Mouse (Mus musculus): ENCODE measurements around the gene Ppp5c. TPM values are rescaled to one million over a fixed set of nuclear protein-coding genes. Genes with fewer than 3 reads are reported as not detected.
A peak's percentile ranks its signal among the peaks of the same experiment; 100 is the strongest.

Ppp5c gene
- polyA plus RNA-seq, 1 experiment, result 278 TPM

GRCm38 (mm10) chr7:17058816-17059462 lies 31.2 kb upstream of the Ppp5c start:
- no peaks in the 10 kb centered on the region for H3K27me3 ChIP-seq (ENCODE audit: control insufficient read depth, insufficient read depth, low read length)
- H3K27ac ChIP-seq (ENCODE audit: insufficient read depth, low read depth, low read length), result peak overlapping the region; percentile 91
- TF ChIP-seq CTCF (IDR thresholded peaks at IDR 0.05; ENCODE audit: extremely low read depth, insufficient read length, insufficient replicate concordance, low read depth, low read length), result no peak
- TF ChIP-seq POLR2A (IDR thresholded peaks at IDR 0.05; ENCODE audit: low read depth, low read length), result no peak
- no peaks in the 10 kb centered on the region for H3K36me3 ChIP-seq (ENCODE audit: control insufficient read depth, insufficient read depth, low read length)
- no peak overlapping the region for H3K4me3 ChIP-seq (ENCODE audit: low read depth, low read length)
- 9% methylated on average over 8 of the region's 8 CpGs for WGBS
- peaks cover 40% of the 10 kb centered on the region for H3K4me1 ChIP-seq (ENCODE audit: control insufficient read depth, insufficient read depth, insufficient read length, low read length)

- no peaks in the 10 kb centered on the region for H3K27me3 ChIP-seq (ENCODE audit: control insufficient read depth, insufficient read depth, low read length)
- no peaks in the 10 kb centered on the region for H3K36me3 ChIP-seq (ENCODE audit: control insufficient read depth, insufficient read depth, low read length)
- no peak for TF ChIP-seq POLR2A (IDR thresholded peaks at IDR 0.05; ENCODE audit: low read depth, low read length)
- 0 out of 2 replicates have a peak, but pooled peaks have one; percentile 12 for TF ChIP-seq CTCF (IDR thresholded peaks at IDR 0.05; ENCODE audit: extremely low read depth, insufficient read length, insufficient replicate concordance, low read depth, low read length)
- no peak overlapping the region for H3K4me3 ChIP-seq (ENCODE audit: low read depth, low read length)
- WGBS, result 5% methylated on average over 16 of the region's 16 CpGs
- H3K27ac ChIP-seq (ENCODE audit: insufficient read depth, low read depth, low read length), result peak overlapping the region; percentile 91
- peaks cover 37% of the 10 kb centered on the region for H3K4me1 ChIP-seq (ENCODE audit: control insufficient read depth, insufficient read depth, insufficient read length, low read length)
Observed at GRCm38 (mm10) chr7:17058071-17058689, 30.5 kb upstream of the Ppp5c start.

DNA sequence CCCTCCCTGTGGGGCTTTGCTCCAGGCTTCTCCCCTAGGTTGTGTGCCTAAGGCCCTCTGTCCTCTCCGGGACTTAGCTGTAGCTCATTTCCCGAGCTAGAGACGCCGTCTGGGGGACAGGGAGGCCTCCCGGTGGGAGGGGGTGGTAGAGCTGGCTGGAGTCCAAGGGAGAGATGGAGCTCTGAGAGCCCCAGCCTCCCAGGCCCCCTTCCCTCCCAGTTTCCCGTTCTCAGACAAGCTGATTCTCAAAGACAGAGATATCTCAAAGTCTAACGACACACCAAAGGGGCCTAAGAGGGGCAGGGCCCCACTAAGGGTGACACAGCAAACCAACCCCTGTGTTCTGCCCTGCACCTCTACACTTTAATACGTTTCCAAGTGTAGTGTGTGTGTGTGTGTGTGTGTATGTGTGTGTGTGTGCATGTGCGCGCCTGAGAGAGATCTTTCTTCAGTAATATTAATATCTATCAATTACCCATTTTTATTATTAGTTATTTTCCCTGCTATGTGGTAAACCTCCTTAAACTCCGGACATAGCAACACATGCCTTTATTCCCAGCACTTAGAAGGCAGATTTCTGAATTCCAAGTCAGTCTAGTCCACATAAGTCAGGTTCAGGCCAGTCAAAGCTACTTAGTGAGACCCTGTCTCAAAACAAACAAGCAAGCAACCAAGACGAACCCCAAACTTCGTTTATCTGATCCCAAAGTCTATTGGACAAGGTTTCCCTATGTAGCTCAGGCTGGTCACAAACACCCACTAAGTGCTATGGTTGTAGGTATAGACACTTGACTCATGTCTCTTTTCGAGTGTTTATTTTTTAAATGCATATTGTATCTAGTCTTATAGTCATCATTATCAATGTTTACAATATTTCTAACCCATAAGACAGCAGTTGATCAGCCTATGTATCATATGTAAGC lies 29.1 kb upstream of the Ppp5c start:
- no peaks in the 10 kb centered on the region for H3K36me3 ChIP-seq (ENCODE audit: control insufficient read depth, insufficient read depth, low read length)
- TF ChIP-seq CTCF (IDR thresholded peaks at IDR 0.05; ENCODE audit: extremely low read depth, insufficient read length, insufficient replicate concordance, low read depth, low read length), result no peak
- no peak for TF ChIP-seq POLR2A (IDR thresholded peaks at IDR 0.05; ENCODE audit: low read depth, low read length)
- H3K4me3 ChIP-seq (ENCODE audit: low read depth, low read length), result peak overlapping the region; percentile 66
- no peaks in the 10 kb centered on the region for H3K27me3 ChIP-seq (ENCODE audit: control insufficient read depth, insufficient read depth, low read length)
- H3K27ac ChIP-seq (ENCODE audit: insufficient read depth, low read depth, low read length), result peak overlapping the region; percentile 76
- WGBS, result 29% methylated on average over 14 of the region's 14 CpGs
- peaks cover 33% of the 10 kb centered on the region for H3K4me1 ChIP-seq (ENCODE audit: control insufficient read depth, insufficient read depth, insufficient read length, low read length)

DNA sequence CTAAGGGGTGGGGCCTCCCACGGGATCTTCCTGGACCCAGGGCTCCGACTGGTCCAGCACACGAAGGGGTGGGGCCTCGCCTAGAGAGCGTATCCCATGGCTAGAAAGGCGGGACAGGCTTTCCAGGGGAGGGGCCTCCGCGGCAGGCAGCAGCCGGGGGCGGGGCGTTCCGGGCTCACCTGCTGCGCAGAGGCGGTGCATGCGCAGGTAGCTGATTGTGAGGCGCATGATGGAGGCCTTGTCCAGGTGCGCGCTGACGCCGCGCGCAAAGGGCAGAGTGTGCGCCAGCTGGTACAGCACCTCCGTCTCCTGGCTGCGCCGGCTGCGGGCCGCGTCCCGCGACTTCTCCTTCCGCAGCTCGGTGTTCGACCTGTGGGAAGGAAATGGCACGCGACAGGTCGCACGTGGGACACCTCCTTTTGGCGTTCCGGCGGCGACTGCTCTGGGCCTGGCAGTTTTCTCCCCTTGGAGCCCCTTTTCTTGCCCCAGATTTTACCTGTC lies 28.4 kb upstream of the Ppp5c start:
- WGBS, result under 1% methylated on average over 41 of the region's 42 CpGs
- Histone ChIP-seq H3K27ac (ENCODE audit: insufficient read depth, low read depth, low read length) (peak overlapping the region; percentile 76), H3K36me3 (ENCODE audit: control insufficient read depth, insufficient read depth, low read length) (no peaks in the 10 kb centered on the region), H3K4me1 (ENCODE audit: control insufficient read depth, insufficient read depth, insufficient read length, low read length) (peaks cover 33% of the 10 kb centered on the region), H3K4me3 (ENCODE audit: low read depth, low read length) (peak overlapping the region; percentile 66), H3K27me3 (ENCODE audit: control insufficient read depth, insufficient read depth, low read length) (no peaks in the 10 kb centered on the region)
- TF ChIP-seq CTCF (IDR thresholded peaks at IDR 0.05; ENCODE audit: extremely low read depth, insufficient read length, insufficient replicate concordance, low read depth, low read length) (no peak), POLR2A (IDR thresholded peaks at IDR 0.05; ENCODE audit: low read depth, low read length) (peak; percentile 93)

DNA sequence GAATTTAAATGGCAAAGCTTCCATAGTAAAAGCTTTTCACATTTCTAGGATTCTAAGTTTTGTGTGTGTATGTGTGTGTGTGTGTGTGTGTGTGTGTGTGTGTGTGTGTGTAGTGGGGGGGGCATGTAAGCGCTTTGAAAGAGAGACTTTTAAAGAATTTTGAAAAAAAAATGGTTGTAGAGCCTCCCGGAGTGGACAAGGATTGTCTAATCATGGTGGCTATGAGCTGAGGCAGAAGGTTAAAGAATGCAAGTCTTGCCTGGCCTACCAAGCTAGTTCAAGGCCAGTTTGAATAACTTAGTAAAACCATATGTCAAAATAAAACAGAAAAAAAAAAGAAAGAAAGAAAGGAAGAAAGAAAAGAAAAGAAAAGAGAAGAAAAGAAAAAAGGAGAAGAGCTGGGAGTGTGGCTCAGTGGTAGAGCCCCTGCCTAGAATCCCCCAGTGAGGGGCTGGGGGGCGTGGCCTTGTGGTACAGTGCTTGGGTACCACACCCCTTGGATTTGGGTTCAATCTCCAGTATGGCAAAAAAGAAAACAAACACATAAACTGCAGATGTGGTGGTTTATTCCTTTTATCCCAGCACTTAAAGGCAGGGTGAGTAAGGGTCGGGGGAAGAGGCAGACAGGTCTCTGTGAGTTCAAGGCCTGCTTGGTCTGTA lies 27.7 kb upstream of the Ppp5c start:
- Histone ChIP-seq H3K36me3 (ENCODE audit: control insufficient read depth, insufficient read depth, low read length) (no peaks in the 10 kb centered on the region), H3K4me1 (ENCODE audit: control insufficient read depth, insufficient read depth, insufficient read length, low read length) (peaks cover 31% of the 10 kb centered on the region), H3K27ac (ENCODE audit: insufficient read depth, low read depth, low read length) (no peak overlapping the region), H3K4me3 (ENCODE audit: low read depth, low read length) (no peak overlapping the region), H3K27me3 (ENCODE audit: control insufficient read depth, insufficient read depth, low read length) (no peaks in the 10 kb centered on the region)
- no peak for TF ChIP-seq POLR2A (IDR thresholded peaks at IDR 0.05; ENCODE audit: low read depth, low read length)
- no peak for TF ChIP-seq CTCF (IDR thresholded peaks at IDR 0.05; ENCODE audit: extremely low read depth, insufficient read length, insufficient replicate concordance, low read depth, low read length)
- WGBS, result 85% methylated on average over 4 of the region's 4 CpGs

- Histone ChIP-seq H3K4me1 (ENCODE audit: control insufficient read depth, insufficient read depth, insufficient read length, low read length) (peaks cover 23% of the 10 kb centered on the region), H3K4me3 (ENCODE audit: low read depth, low read length) (no peak overlapping the region), H3K27ac (ENCODE audit: insufficient read depth, low read depth, low read length) (no peak overlapping the region), H3K36me3 (ENCODE audit: control insufficient read depth, insufficient read depth, low read length) (no peaks in the 10 kb centered on the region), H3K27me3 (ENCODE audit: control insufficient read depth, insufficient read depth, low read length) (no peaks in the 10 kb centered on the region)
- 83% methylated on average over 16 of the region's 16 CpGs for WGBS
- no peak for TF ChIP-seq POLR2A (IDR thresholded peaks at IDR 0.05; ENCODE audit: low read depth, low read length)
- no peak for TF ChIP-seq CTCF (IDR thresholded peaks at IDR 0.05; ENCODE audit: extremely low read depth, insufficient read length, insufficient replicate concordance, low read depth, low read length)
Observed at GRCm38 (mm10) chr7:17054325-17054989, 26.7 kb upstream of the Ppp5c start.
